Mouse (Mus musculus): ENCODE measurements around the gene Spata46. TPM values are rescaled to one million over a fixed set of nuclear protein-coding genes. Genes with fewer than 3 reads are reported as not detected.
A peak's percentile ranks its signal among the peaks of the same experiment; 100 is the strongest.

Gene Spata46
- total and polyA plus RNA-seq, 2 experiments from 2014 or later: 0.42 TPM; not detected in 1

GRCm38 (mm10) chr1:170292239-170292951 is 16.2 kb upstream of the Spata46 start:
- DNase-seq (ENCODE audit: low spot score) (peak; percentile 90), ATAC-seq (ENCODE audit: low FRiP score) (peak; percentile 55; the same call in 1 of the 2 replicates)
- no peaks in the 10 kb centered on the region for H3K4me1 ChIP-seq (ENCODE audit: insufficient read depth, low read length)
- no peak overlapping the region for H3K27ac ChIP-seq (ENCODE audit: low read depth, low read length)
- H3K4me2 ChIP-seq (ENCODE audit: low read depth, low read length, poor library complexity, severe bottlenecking): no peak overlapping the region
- 19% methylated on average over 9 of the region's 9 CpGs for WGBS
- H3K36me3 ChIP-seq (ENCODE audit: insufficient read depth, low read length): no peaks in the 10 kb centered on the region
- no peak overlapping the region for H3K4me3 ChIP-seq (ENCODE audit: low read depth, low read length)
- TF ChIP-seq CTCF (IDR thresholded peaks at IDR 0.05): peak; percentile 99
- H3K9ac ChIP-seq (replicated peaks; ENCODE audit: low read length, poor library complexity, severe bottlenecking): no peak overlapping the region
- no peaks in the 10 kb centered on the region for H3K9me3 ChIP-seq (ENCODE audit: low read length)
- no peaks in the 10 kb centered on the region for H3K27me3 ChIP-seq (ENCODE audit: insufficient read depth, low read length)

DNA sequence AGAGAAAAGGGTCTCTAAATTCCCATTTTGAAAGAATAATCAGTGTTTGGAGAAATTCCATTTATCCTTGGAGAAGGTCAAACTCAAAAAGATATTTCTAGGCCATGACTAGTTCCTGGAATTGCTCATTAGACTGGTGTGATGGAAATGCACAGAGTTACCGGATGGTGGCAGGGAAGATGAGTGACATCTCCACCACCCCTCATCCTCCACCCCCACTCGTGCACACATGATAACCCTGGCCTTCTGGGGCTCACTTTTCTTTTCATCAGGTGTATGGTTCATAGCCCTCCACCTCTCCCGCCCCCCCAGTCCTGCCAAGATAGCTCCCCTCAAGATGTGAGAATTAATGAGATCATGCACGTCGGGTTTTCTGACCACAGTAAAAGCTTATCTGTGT is 15.3 kb upstream of the Spata46 start:
- DNase-seq (ENCODE audit: low spot score) (no peak), ATAC-seq (ENCODE audit: low FRiP score) (peak; percentile 59; the same call in 1 of the 2 replicates)
- WGBS: 58% methylated on average over 5 of the region's 5 CpGs
- Histone ChIP-seq H3K4me2 (ENCODE audit: low read depth, low read length, poor library complexity, severe bottlenecking) (no peak overlapping the region), H3K27me3 (ENCODE audit: insufficient read depth, low read length) (no peaks in the 10 kb centered on the region), H3K9me3 (ENCODE audit: low read length) (no peaks in the 10 kb centered on the region), H3K36me3 (ENCODE audit: insufficient read depth, low read length) (no peaks in the 10 kb centered on the region), H3K4me1 (ENCODE audit: insufficient read depth, low read length) (no peaks in the 10 kb centered on the region), H3K27ac (ENCODE audit: low read depth, low read length) (no peak overlapping the region), H3K4me3 (ENCODE audit: low read depth, low read length) (no peak overlapping the region), H3K9ac (replicated peaks; ENCODE audit: low read length, poor library complexity, severe bottlenecking) (no peak overlapping the region)
- no peak for TF ChIP-seq CTCF (IDR thresholded peaks at IDR 0.05)

GRCm38 (mm10) chr1:170294786-170295570 is 13.6 kb upstream of the Spata46 start:
- Histone ChIP-seq H3K9ac (replicated peaks; ENCODE audit: low read length, poor library complexity, severe bottlenecking) (no peak overlapping the region), H3K9me3 (ENCODE audit: low read length) (no peaks in the 10 kb centered on the region), H3K27ac (ENCODE audit: low read depth, low read length) (no peak overlapping the region), H3K27me3 (ENCODE audit: insufficient read depth, low read length) (no peaks in the 10 kb centered on the region), H3K4me3 (ENCODE audit: low read depth, low read length) (no peak overlapping the region), H3K36me3 (ENCODE audit: insufficient read depth, low read length) (no peaks in the 10 kb centered on the region), H3K4me1 (ENCODE audit: insufficient read depth, low read length) (no peaks in the 10 kb centered on the region), H3K4me2 (ENCODE audit: low read depth, low read length, poor library complexity, severe bottlenecking) (no peak overlapping the region)
- 55% methylated on average over 15 of the region's 15 CpGs for WGBS
- no peak for TF ChIP-seq CTCF (IDR thresholded peaks at IDR 0.05)
- DNase-seq (ENCODE audit: low spot score) (no peak), ATAC-seq (ENCODE audit: low FRiP score) (no peak)

DNA sequence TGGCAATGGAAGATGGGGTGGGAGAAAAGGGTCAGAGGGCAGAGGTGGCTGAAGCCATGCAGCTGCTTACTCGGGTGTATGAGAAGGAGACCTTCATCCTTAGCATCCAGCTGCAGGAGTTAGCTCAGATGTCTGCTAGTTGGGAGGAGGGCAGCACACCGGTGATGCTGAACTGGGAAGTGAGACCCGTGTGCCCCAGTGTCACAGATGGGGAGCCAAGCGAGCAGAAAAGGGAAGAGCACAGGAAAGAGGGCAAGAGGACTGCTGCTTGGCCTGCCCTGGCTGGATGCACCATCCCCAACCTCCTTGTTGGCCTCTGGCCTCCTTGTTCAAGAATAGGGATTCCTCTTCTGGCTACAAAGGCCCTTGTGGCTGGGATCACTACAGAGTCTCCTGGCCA is 9.1 kb upstream of the Spata46 start:
- Histone ChIP-seq H3K4me2 (ENCODE audit: low read depth, low read length, poor library complexity, severe bottlenecking) (no peak overlapping the region), H3K4me3 (ENCODE audit: low read depth, low read length) (no peak overlapping the region), H3K4me1 (ENCODE audit: insufficient read depth, low read length) (no peaks in the 10 kb centered on the region), H3K9me3 (ENCODE audit: low read length) (no peaks in the 10 kb centered on the region), H3K9ac (replicated peaks; ENCODE audit: low read length, poor library complexity, severe bottlenecking) (no peak overlapping the region), H3K27me3 (ENCODE audit: insufficient read depth, low read length) (no peaks in the 10 kb centered on the region), H3K27ac (ENCODE audit: low read depth, low read length) (no peak overlapping the region), H3K36me3 (ENCODE audit: insufficient read depth, low read length) (no peaks in the 10 kb centered on the region)
- DNase-seq (ENCODE audit: low spot score): no peak
- no peak for ATAC-seq (ENCODE audit: low FRiP score)
- 76% methylated on average over 4 of the region's 4 CpGs for WGBS
- TF ChIP-seq CTCF (IDR thresholded peaks at IDR 0.05): no peak

DNA sequence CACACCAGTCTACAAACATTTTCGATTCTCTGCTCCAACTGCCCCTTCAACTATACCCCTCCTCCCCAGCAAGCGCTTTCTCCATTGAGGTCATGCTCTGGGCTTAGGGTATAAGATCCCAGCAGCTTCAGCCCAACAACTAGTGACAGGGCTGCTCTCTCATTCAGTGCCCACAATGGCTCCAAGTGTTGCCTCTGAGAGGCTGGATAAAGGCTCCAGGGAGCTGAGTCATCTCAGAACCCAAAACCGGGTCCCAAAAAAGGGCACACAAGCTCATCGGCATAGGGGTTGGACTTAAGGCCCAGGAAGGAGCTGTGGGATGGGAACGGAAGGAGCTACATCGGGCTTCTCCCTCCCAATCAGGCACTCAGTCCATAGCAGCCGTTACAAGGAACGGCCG is 6.9 kb upstream of the Spata46 start:
- H3K9me3 ChIP-seq (ENCODE audit: low read length): no peaks in the 10 kb centered on the region
- H3K4me1 ChIP-seq (ENCODE audit: insufficient read depth, low read length): no peaks in the 10 kb centered on the region
- ATAC-seq (ENCODE audit: low FRiP score) (no peak), DNase-seq (ENCODE audit: low spot score) (no peak)
- 94% methylated on average over 9 of the region's 9 CpGs for WGBS
- H3K4me3 ChIP-seq (ENCODE audit: low read depth, low read length): no peak overlapping the region
- no peak overlapping the region for H3K27ac ChIP-seq (ENCODE audit: low read depth, low read length)
- H3K27me3 ChIP-seq (ENCODE audit: insufficient read depth, low read length): no peaks in the 10 kb centered on the region
- no peaks in the 10 kb centered on the region for H3K36me3 ChIP-seq (ENCODE audit: insufficient read depth, low read length)
- no peak overlapping the region for H3K4me2 ChIP-seq (ENCODE audit: low read depth, low read length, poor library complexity, severe bottlenecking)
- no peak for TF ChIP-seq CTCF (IDR thresholded peaks at IDR 0.05)
- no peak overlapping the region for H3K9ac ChIP-seq (replicated peaks; ENCODE audit: low read length, poor library complexity, severe bottlenecking)

DNA sequence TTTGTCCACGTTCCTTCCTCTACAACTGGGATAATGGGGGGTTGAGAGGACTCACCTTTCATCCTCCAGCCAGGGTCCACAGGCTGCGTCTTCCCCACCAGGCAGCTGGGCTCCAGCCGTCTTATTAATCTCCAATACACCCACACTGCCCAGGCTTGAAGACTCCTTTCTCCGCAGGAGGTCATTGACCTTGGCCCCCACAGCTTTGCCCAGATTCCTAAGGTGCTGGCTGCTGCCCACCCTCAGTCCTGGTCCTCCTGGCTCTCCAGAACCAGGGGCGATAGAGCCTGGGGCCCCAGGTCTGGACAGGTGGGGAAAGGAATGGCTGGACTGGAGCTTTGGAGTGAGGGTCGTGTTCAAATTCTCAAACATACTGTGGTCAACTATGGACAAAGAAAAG is 6.1 kb upstream of the Spata46 start:
- Histone ChIP-seq H3K27me3 (ENCODE audit: insufficient read depth, low read length) (no peaks in the 10 kb centered on the region), H3K4me2 (ENCODE audit: low read depth, low read length, poor library complexity, severe bottlenecking) (no peak overlapping the region), H3K9me3 (ENCODE audit: low read length) (no peaks in the 10 kb centered on the region), H3K9ac (replicated peaks; ENCODE audit: low read length, poor library complexity, severe bottlenecking) (no peak overlapping the region), H3K27ac (ENCODE audit: low read depth, low read length) (no peak overlapping the region), H3K4me3 (ENCODE audit: low read depth, low read length) (no peak overlapping the region), H3K4me1 (ENCODE audit: insufficient read depth, low read length) (no peaks in the 10 kb centered on the region), H3K36me3 (ENCODE audit: insufficient read depth, low read length) (no peaks in the 10 kb centered on the region)
- no peak for DNase-seq (ENCODE audit: low spot score)
- 74% methylated on average over 6 of the region's 6 CpGs for WGBS
- no peak for ATAC-seq (ENCODE audit: low FRiP score)
- TF ChIP-seq CTCF (IDR thresholded peaks at IDR 0.05): no peak

Measured in midbrain, postnatal 0 days (tissue).